Mouse (Mus musculus): ENCODE data around the gene Neurl4.

DNA sequence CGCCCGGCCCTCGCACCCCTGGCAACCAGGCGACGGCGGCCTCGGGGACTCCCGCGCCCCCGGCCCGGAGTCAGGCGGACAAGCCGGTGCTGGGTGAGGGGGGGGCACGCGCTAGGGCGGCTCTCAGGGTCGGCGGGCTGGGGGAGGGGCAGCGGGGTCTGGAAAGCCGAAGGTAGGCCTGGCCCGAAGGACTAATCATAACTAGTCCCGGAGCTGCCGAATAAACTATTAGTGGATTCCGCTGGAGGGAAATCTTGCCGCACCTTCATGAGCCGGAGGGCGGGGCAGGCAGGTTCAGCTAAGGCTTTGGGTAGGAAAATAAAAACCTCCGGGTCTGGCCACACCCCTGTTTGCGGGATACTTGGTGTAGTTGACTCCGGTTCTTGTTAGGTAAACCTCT lies 35.3 kb downstream of the Neurl4 start:
- TF ChIP-seq CTCF (IDR thresholded peaks at IDR 0.05; ENCODE audit: low read depth), result no peak
- no peak for TF ChIP-seq EP300 (IDR thresholded peaks at IDR 0.05; ENCODE audit: low read depth)

All from heart, postnatal 0 days (tissue).